Mouse (Mus musculus) CH12.LX (cell line): ENCODE data around the gene Tmem150c. TPM values are rescaled to one million over a fixed set of nuclear protein-coding genes. Genes with fewer than 3 reads are reported as not detected.

Experiments used
- DNase-seq: peaks from one replicate; pipeline ENCODE4 v3.0.0-alpha.2; 2013; ENCODE audit errors: extremely low read depth
- H3K27ac ChIP-seq: 2 replicates; pipeline ENCODE4 v1.5.1; 2012; ENCODE audit warnings: low read depth, mild to moderate bottlenecking, control low read depth, moderate library complexity; ENCODE audit not compliant: insufficient read depth
- H3K27me3 ChIP-seq: replicated peaks from 2 replicates; pipeline ENCODE3; 2012; ENCODE audit warnings: inconsistent platforms
- H3K36me3 ChIP-seq, 2 experiments: replicated peaks in 1 of 2; 2 replicates each; pipeline versions ENCODE3 to v1.6.1; 2012; ENCODE audit warnings: inconsistent platforms in 1 of 2, low read length in 1 of 2, mild to moderate bottlenecking in 1 of 2, mixed read lengths in 1 of 2, moderate library complexity in 1 of 2; ENCODE audit not compliant: control insufficient read depth in 1 of 2, insufficient read depth in 1 of 2
- H3K4me1 ChIP-seq, 2 experiments: 2 replicates each; pipeline ENCODE4 v1.6.1; 2012; ENCODE audit warnings: inconsistent platforms in 1 of 2, moderate library complexity in 1 of 2; ENCODE audit not compliant: insufficient read depth in 2 of 2, control insufficient read depth in 1 of 2
- H3K4me2 ChIP-seq: 2 replicates; pipeline ENCODE4 v1.6.1; 2012; ENCODE audit warnings: low read depth, mild to moderate bottlenecking, control low read depth; ENCODE audit not compliant: poor library complexity, insufficient read depth, severe bottlenecking
- H3K4me3 ChIP-seq, 3 experiments: fragments of 150-350 bp in 1 of 3; sonication (generic) in 1 of 3; replicated peaks in 1 of 3; 2 replicates each; pipeline versions ENCODE3 to v1.5.1; 2011 to 2012; ENCODE audit warnings: low read depth in 2 of 3, low read length in 2 of 3, mild to moderate bottlenecking in 2 of 3, moderate library complexity in 2 of 3, control low read depth in 1 of 3, improper control_type of control experiment in 1 of 3, inconsistent platforms in 1 of 3, mixed read lengths in 1 of 3; ENCODE audit not compliant: poor library complexity in 1 of 3
- H3K79me2 ChIP-seq: replicated peaks from 2 replicates; pipeline ENCODE4 v1.6.1; 2012; ENCODE audit warnings: mild to moderate bottlenecking, moderate library complexity; ENCODE audit not compliant: control insufficient read depth, poor library complexity, insufficient read depth, severe bottlenecking; ENCODE audit errors: extremely low read depth
- H3K9ac ChIP-seq: 2 replicates; pipeline ENCODE4 v1.6.1; 2012; ENCODE audit warnings: low read depth, mild to moderate bottlenecking, control low read depth, moderate library complexity; ENCODE audit not compliant: insufficient read depth
- H3K9me3 ChIP-seq: replicated peaks from 2 replicates; pipeline ENCODE3; 2012; ENCODE audit warnings: low read length, inconsistent platforms, mixed read lengths
- CHD1 ChIP-seq: IDR thresholded peaks from 2 replicates; pipeline ENCODE4 v1.6.1; 2012; ENCODE audit warnings: low read depth, low read length, improper control_type of control experiment, inconsistent platforms
- EP300 ChIP-seq: IDR thresholded peaks from 2 replicates; pipeline ENCODE4 v1.6.1; 2011; ENCODE audit warnings: low read length, improper control_type of control experiment
- IRF4 ChIP-seq: IDR thresholded peaks from 2 replicates; pipeline ENCODE4 v1.6.1; 2014; ENCODE audit warnings: low read depth, mild to moderate bottlenecking, inconsistent platforms, low read length, improper control_type of control experiment
- JUND ChIP-seq: conservative IDR thresholded peaks from 2 replicates; pipeline ENCODE4 v1.6.1; 2011; ENCODE audit warnings: low read depth, low read length, improper control_type of control experiment
- MAFK ChIP-seq: IDR thresholded peaks from 2 replicates; pipeline ENCODE4 v1.6.1; 2011; ENCODE audit warnings: low read length, improper control_type of control experiment; ENCODE audit not compliant: insufficient replicate concordance
- MAX ChIP-seq: IDR thresholded peaks from 2 replicates; pipeline ENCODE4 v1.6.1; 2011; ENCODE audit warnings: low read length, improper control_type of control experiment
- MAZ ChIP-seq: IDR thresholded peaks from 2 replicates; pipeline ENCODE4 v1.6.1; 2012; ENCODE audit warnings: low read depth, mild to moderate bottlenecking, inconsistent platforms, low read length, improper control_type of control experiment, moderate library complexity
- MEF2A ChIP-seq: IDR thresholded peaks from 2 replicates; pipeline ENCODE4 v1.6.1; 2014; ENCODE audit warnings: low read depth, mild to moderate bottlenecking, inconsistent platforms, low read length, improper control_type of control experiment, borderline replicate concordance
- MXI1 ChIP-seq: IDR thresholded peaks from 2 replicates; pipeline ENCODE4 v1.6.1; 2011; ENCODE audit warnings: mild to moderate bottlenecking, low read depth, low read length, improper control_type of control experiment
- MYC ChIP-seq: IDR thresholded peaks from 2 replicates; pipeline ENCODE4 v1.6.1; 2011; ENCODE audit warnings: low read depth, mild to moderate bottlenecking, improper control_type of control experiment, low read length
- NELFE ChIP-seq: IDR thresholded peaks from 2 replicates; pipeline ENCODE4 v1.6.1; 2011; ENCODE audit warnings: low read depth, low read length, improper control_type of control experiment
- NRF1 ChIP-seq: IDR thresholded peaks from 2 replicates; pipeline ENCODE4 v1.6.1; 2014; ENCODE audit warnings: low read depth, mild to moderate bottlenecking, inconsistent platforms, low read length, improper control_type of control experiment, moderate library complexity
- RAD21 ChIP-seq: IDR thresholded peaks from 2 replicates; pipeline ENCODE4 v1.6.1; 2011; ENCODE audit warnings: low read depth, mild to moderate bottlenecking, low read length, improper control_type of control experiment, moderate library complexity
- TCF12 ChIP-seq: IDR thresholded peaks from 2 replicates; pipeline ENCODE4 v1.6.1; 2014; ENCODE audit warnings: low read depth, mild to moderate bottlenecking, inconsistent platforms, low read length, improper control_type of control experiment
- UBTF ChIP-seq: IDR thresholded peaks from 2 replicates; pipeline ENCODE4 v1.6.1; 2012; ENCODE audit warnings: low read depth, mild to moderate bottlenecking, inconsistent platforms, low read length, improper control_type of control experiment, moderate library complexity
- USF1 ChIP-seq: IDR thresholded peaks from 2 replicates; pipeline ENCODE4 v1.6.1; 2014; ENCODE audit warnings: low read depth, mild to moderate bottlenecking, inconsistent platforms, low read length, improper control_type of control experiment
- ZMIZ1 ChIP-seq: IDR thresholded peaks from 2 replicates; pipeline ENCODE4 v1.6.1; 2012; ENCODE audit warnings: low read depth, mild to moderate bottlenecking, inconsistent platforms, low read length, improper control_type of control experiment
- ZNF384 ChIP-seq: IDR thresholded peaks from 2 replicates; pipeline ENCODE4 v1.6.1; 2012; ENCODE audit warnings: low read depth, low read length, improper control_type of control experiment, inconsistent platforms
- dilution Hi-C: fragments of 300-500 bp; cut with MboI; formaldehyde crosslinking; loops from 2 replicates; pipeline ENCODE4 v1.14.3; 2020; ENCODE audit warnings: low sequenced_read_pairs; ENCODE audit not compliant: extremely low pct_unique_long_range_greater_than_20kb, extremely low pct_ligation_motif_present
- in situ Hi-C: fragments of 300-500 bp; cut with MboI; formaldehyde crosslinking; loops from 3 replicates; pipeline ENCODE4 v1.14.3; 2019; ENCODE audit warnings: low sequenced_read_pairs, low pct_ligation_motif_present, low pct_unique_long_range_greater_than_20kb, mixed read lengths
- polyA plus RNA-seq: library from polyadenylated mRNA; unstranded; fragments of >175 nt; gene quantifications from 2 replicates; pipeline ENCODE4 v1.2.1, GENCODE M21; 2012; ENCODE audit warnings: low read depth; ENCODE audit not compliant: insufficient read length
- total RNA-seq, 2 experiments: library from RNA; depleted of rRNA; stranded (reverse); fragments of 300-350 nt in 1 of 2; fragments of >200 nt in 1 of 2; gene quantifications; 2 replicates each; pipeline ENCODE4 v1.2.3; 2012 to 2014

Tmem150c gene
- total and polyA plus RNA-seq, 3 experiments = not detected

- Histone ChIP-seq H3K27me3 (no peaks in the 10 kb centered on the region), H3K9me3 (peaks cover 6% of the 10 kb centered on the region), H3K4me2 (no peak overlapping the region), H3K4me1 (peaks cover 2% of the 10 kb centered on the region in 2 experiments; a peak in 3 of 4 replicates), H3K4me3 (no peak overlapping the region), H3K79me2 (no peaks in the 10 kb centered on the region), H3K36me3 (no peaks in the 10 kb centered on the region), H3K27ac (no peak overlapping the region), H3K9ac (no peak overlapping the region)
- in situ Hi-C loops = loop anchor here (25.0 kb wide), 1 partner anchor 228 kb away; no protein-coding TSS in a partner anchor
- dilution Hi-C loops = no loop called here
- DNase-seq = no peak
- TF ChIP-seq CHD1 = no peak
- TF ChIP-seq NRF1 = no peak
- TF ChIP-seq NELFE = no peak
- no peak for TF ChIP-seq JUND
- no peak for TF ChIP-seq MYC
- TF ChIP-seq USF1 = no peak
- no peak for TF ChIP-seq UBTF
- no peak for TF ChIP-seq TCF12
- no peak for TF ChIP-seq IRF4
- no peak for TF ChIP-seq MAZ
- TF ChIP-seq ZMIZ1 = no peak
- no peak for TF ChIP-seq EP300
- TF ChIP-seq MAX = no peak
- no peak for TF ChIP-seq MEF2A
- TF ChIP-seq RAD21 = no peak
- TF ChIP-seq MAFK = no peak
Measured at GRCm38 (mm10) chr5:100083953-100084562, 75.5 kb downstream of the Tmem150c start.

- no peak for DNase-seq
Measured at GRCm38 (mm10) chr5:100082006-100082405, 77.6 kb downstream of the Tmem150c start.

More at GRCm38 (mm10) chr5:100082006-100082405, 77.6 kb downstream of the Tmem150c start:
- Histone ChIP-seq H3K9ac (no peak overlapping the region), H3K4me2 (no peak overlapping the region), H3K27me3 (no peaks in the 10 kb centered on the region), H3K9me3 (peaks cover 6% of the 10 kb centered on the region), H3K36me3 (peaks cover 0 to 4% of the 10 kb centered on the region in 2 experiments), H3K79me2 (no peaks in the 10 kb centered on the region), H3K27ac (no peak overlapping the region), H3K4me1 (peaks cover 2 to 4% of the 10 kb centered on the region in 2 experiments; a peak in 3 of 4 replicates), H3K4me3 (no peak overlapping the region)
- dilution Hi-C loops (no loop called here), in situ Hi-C loops (loop anchor here (25.0 kb wide), 1 partner anchor 230 kb away; no protein-coding TSS in a partner anchor)
- TF ChIP-seq MXI1 (no peak), ZNF384 (peak; percentile 40)
